ENCODE assay signal across 30 mouse cellular contexts in genomic region chr11:30743991-30744390, GRCm38 (mm10). TPM values are rescaled to one million over a fixed set of nuclear protein-coding genes. Genes with fewer than 3 reads are reported as not detected.
DNase-seq lines count a peak whose midpoint lies in the region; ATAC-seq and TF ChIP-seq lines count a peak whose summit lies in the region.
"Had no signal": no experiment of that assay in that cellular context is flagged by ENCODE, and none has a peak within 500 bp of the region (broad histone marks: within the 10 kb centered on the region; RNA-seq: fewer than 3 reads in every experiment).

No protein-coding gene starts in this region.

- no peak overlapping the region for H3K9ac ChIP-seq in embryonic facial prominence, embryonic 14.5 days (ENCODE audit: low read depth, low read length)
- H3K9ac ChIP-seq: embryonic facial prominence, embryonic 13.5 days; forebrain, embryonic 12.5 days; forebrain, embryonic 15.5 days; heart, embryonic 12.5 days; heart, embryonic 15.5 days; hindbrain, embryonic 13.5 days; intestine, embryonic 15.5 days had no signal

- ATAC-seq in embryonic facial prominence, embryonic 14.5 days (ENCODE audit: low read depth): no peak
- ATAC-seq: forebrain, embryonic 15.5 days; hindbrain, embryonic 16.5 days; intestine, embryonic 15.5 days had no signal

- H3K27me3 ChIP-seq in embryonic facial prominence, embryonic 14.5 days (replicated peaks; ENCODE audit: control insufficient read depth, insufficient read depth, low read length): no peaks in the 10 kb centered on the region
- no peaks in the 10 kb centered on the region for H3K27me3 ChIP-seq in embryonic facial prominence, embryonic 10.5 days (replicated peaks; ENCODE audit: low read depth, poor library complexity, severe bottlenecking)
- H3K27me3 ChIP-seq: CH12.LX; embryonic facial prominence, embryonic 13.5 days; forebrain, embryonic 12.5 days; forebrain, embryonic 15.5 days; heart, embryonic 12.5 days; heart, embryonic 15.5 days; hindbrain, embryonic 13.5 days; intestine, embryonic 15.5 days had no signal

- H3K4me2 ChIP-seq in embryonic facial prominence, embryonic 14.5 days (ENCODE audit: low read depth, low read length): no peak overlapping the region
- H3K4me2 ChIP-seq: embryonic facial prominence, embryonic 13.5 days; forebrain, embryonic 12.5 days; forebrain, embryonic 15.5 days; heart, embryonic 12.5 days; heart, embryonic 15.5 days; hindbrain, embryonic 13.5 days; intestine, embryonic 15.5 days had no signal

- H3K27ac ChIP-seq in embryonic facial prominence, embryonic 14.5 days (replicated peaks; ENCODE audit: low read depth, low read length): no peak overlapping the region
- H3K27ac ChIP-seq in embryonic facial prominence, embryonic 10.5 days (replicated peaks): no peak overlapping the region
- H3K27ac ChIP-seq: embryonic facial prominence, embryonic 13.5 days; forebrain, embryonic 12.5 days; forebrain, embryonic 15.5 days; heart, embryonic 15.5 days; hindbrain, embryonic 10.5 days; hindbrain, embryonic 13.5 days; intestine, embryonic 15.5 days had no signal

- no peaks in the 10 kb centered on the region for H3K36me3 ChIP-seq in embryonic facial prominence, embryonic 14.5 days (ENCODE audit: control insufficient read depth, insufficient read depth, low read length)
- no peaks in the 10 kb centered on the region for H3K36me3 ChIP-seq in embryonic facial prominence, embryonic 10.5 days (replicated peaks)
- H3K36me3 ChIP-seq: embryonic facial prominence, embryonic 13.5 days; forebrain, embryonic 12.5 days; forebrain, embryonic 15.5 days; G1E; heart, embryonic 12.5 days; heart, embryonic 15.5 days; hindbrain, embryonic 10.5 days; hindbrain, embryonic 13.5 days; intestine, embryonic 15.5 days had no signal

- DNase-seq in embryonic facial prominence, embryonic 14.5 days (ENCODE audit: low spot score): peak; percentile 12
- no peak for DNase-seq in embryonic facial prominence, embryonic 10.5 days (ENCODE audit: low spot score)
- DNase-seq in ES-CJ7 (ENCODE audit: low read depth, low spot score): peak; percentile 91
- peak; percentile 53 for DNase-seq in NIH3T3 (ENCODE audit: low read depth)
- peak; percentile 26 for DNase-seq in brain, embryonic 14.5 days (ENCODE audit: low read depth)
- DNase-seq in layer of hippocampus, adult 9-10 months (ENCODE audit: low spot score): no peak
- DNase-seq in thymus, adult 18-20 months: no peak
- no peak for DNase-seq in urinary bladder, postnatal 14 days (ENCODE audit: low spot score)
- DNase-seq: adrenal gland, adult 2 months; adrenal gland, postnatal 14 days; B cell, adult 2 months; cerebellum, adult 18-20 months; cerebellum, adult 9-11 months; cerebellum, postnatal 25 days; gastrocnemius, postnatal 25 days; heart, adult 18-20 months; heart, postnatal 10 days; heart, postnatal 36 days; kidney, adult 11 months had no signal

- H3K4me3 ChIP-seq in embryonic facial prominence, embryonic 14.5 days (ENCODE audit: low read depth, low read length): no peak overlapping the region
- no peak overlapping the region for H3K4me3 ChIP-seq in embryonic facial prominence, embryonic 10.5 days
- H3K4me3 ChIP-seq: embryonic facial prominence, embryonic 13.5 days; forebrain, embryonic 12.5 days; forebrain, embryonic 15.5 days; heart, embryonic 12.5 days; heart, embryonic 15.5 days; hindbrain, embryonic 10.5 days; hindbrain, embryonic 13.5 days; intestine, embryonic 15.5 days had no signal

- no peak for TF ChIP-seq CTCF in brain, embryonic 14.5 days (IDR thresholded peaks at IDR 0.05; ENCODE audit: borderline replicate concordance, extremely low read depth, insufficient read depth, insufficient read length)

- no peaks in the 10 kb centered on the region for H3K4me1 ChIP-seq in embryonic facial prominence, embryonic 14.5 days (ENCODE audit: control insufficient read depth, insufficient read depth, low read length)
- no peaks in the 10 kb centered on the region for H3K4me1 ChIP-seq in embryonic facial prominence, embryonic 10.5 days
- H3K4me1 ChIP-seq: embryonic facial prominence, embryonic 13.5 days; forebrain, embryonic 12.5 days; forebrain, embryonic 15.5 days; heart, embryonic 12.5 days; heart, embryonic 15.5 days; hindbrain, embryonic 13.5 days; intestine, embryonic 15.5 days had no signal

- H3K9me3 ChIP-seq in embryonic facial prominence, embryonic 14.5 days (ENCODE audit: control insufficient read depth, low read length): no peaks in the 10 kb centered on the region
- H3K9me3 ChIP-seq in embryonic facial prominence, embryonic 10.5 days: no peaks in the 10 kb centered on the region
- H3K9me3 ChIP-seq: embryonic facial prominence, embryonic 13.5 days; forebrain, embryonic 12.5 days; forebrain, embryonic 15.5 days; G1E; heart, embryonic 12.5 days; heart, embryonic 15.5 days; hindbrain, embryonic 10.5 days; hindbrain, embryonic 13.5 days; intestine, embryonic 15.5 days had no signal

- TF ChIP-seq POLR2A in brain, embryonic 14.5 days (IDR thresholded peaks at IDR 0.05; ENCODE audit: borderline replicate concordance, extremely low read depth, insufficient read depth, insufficient read length, poor library complexity, severe bottlenecking): no peak

RNA-seq across cellular contexts. Expression of gene Psme4, which starts 27.5 kb away (rescaled TPM):
- polyA plus RNA-seq in embryonic facial prominence, embryonic 14.5 days (2014; fragmentation: Nextera tagmentation; extraction: Ambion mirVana): 27.9 and 28.5 TPM in 2 replicates
- polyA plus RNA-seq in embryonic facial prominence, embryonic 10.5 days (2016; fragmentation: Nextera tagmentation; extraction: Ambion mirVana): 28.5 and 29.5 TPM in 2 replicates
- polyA plus RNA-seq in brain, embryonic 14.5 days (2012; rRNA removed): 47.5 and 50.8 TPM in 2 replicates

Comparison
In these comparisons a context has a peak if more than half of its experiments do, and no peak if none do; other contexts are left out.
1. DNase-seq: peak in embryonic facial prominence, embryonic 14.5 days (single experiment), ES-CJ7 (single experiment), NIH3T3 (single experiment) and brain, embryonic 14.5 days (single experiment); none in embryonic facial prominence, embryonic 10.5 days (single experiment), layer of hippocampus, adult 9-10 months (single experiment), thymus, adult 18-20 months (0 of 2) and urinary bladder, postnatal 14 days (single experiment).